Mouse (Mus musculus) MEL (cell line): ENCODE data around the gene Grk5. TPM values are rescaled to one million over a fixed set of nuclear protein-coding genes. Genes with fewer than 3 reads are reported as not detected.

Source experiments
- DNase-seq: peaks from one replicate; pipeline ENCODE4 v3.0.0; 2011; ENCODE audit warnings: low read depth, low spot score
- H3K27ac ChIP-seq: 2 replicates; pipeline ENCODE4 v1.5.1; 2012; ENCODE audit warnings: low read depth, mild to moderate bottlenecking, control low read depth, low read length, moderate library complexity; ENCODE audit not compliant: control insufficient read depth
- H3K27me3 ChIP-seq, 2 experiments: fragments of 150-350 bp in 1 of 2; sonication (generic) in 1 of 2; 2 replicates each; pipeline ENCODE4 v1.6.1; 2012; ENCODE audit warnings: low read length in 2 of 2, mild to moderate bottlenecking in 2 of 2, improper control_type of control experiment in 1 of 2, moderate library complexity in 1 of 2; ENCODE audit not compliant: insufficient read depth in 2 of 2, control insufficient read depth in 1 of 2
- H3K36me3 ChIP-seq, 2 experiments: 2 replicates each; pipeline ENCODE4 v1.6.1; 2012 to 2014; ENCODE audit warnings: low read length in 2 of 2, improper control_type of control experiment in 1 of 2, inconsistent platforms in 1 of 2, mild to moderate bottlenecking in 1 of 2; ENCODE audit not compliant: insufficient read depth in 2 of 2, control insufficient read depth in 1 of 2
- H3K4me1 ChIP-seq, 2 experiments: fragments of 150-350 bp in 1 of 2; sonication (generic) in 1 of 2; 2 replicates each; pipeline ENCODE4 v1.6.1; 2012; ENCODE audit warnings: low read length in 2 of 2, improper control_type of control experiment in 1 of 2, mild to moderate bottlenecking in 1 of 2; ENCODE audit not compliant: insufficient read depth in 2 of 2, control insufficient read depth in 1 of 2
- H3K4me3 ChIP-seq, 2 experiments: fragments of 150-350 bp in 1 of 2; sonication (generic) in 1 of 2; 2 replicates each; pipeline ENCODE4 v1.5.1; 2012; ENCODE audit warnings: low read depth in 2 of 2, low read length in 2 of 2, mild to moderate bottlenecking in 2 of 2, moderate library complexity in 2 of 2, control low read depth in 1 of 2, improper control_type of control experiment in 1 of 2; ENCODE audit not compliant: control insufficient read depth in 1 of 2, insufficient read depth in 1 of 2
- H3K79me2 ChIP-seq: 2 replicates; pipeline ENCODE4 v1.6.1; 2012; ENCODE audit warnings: mild to moderate bottlenecking, low read length, moderate library complexity; ENCODE audit not compliant: control insufficient read depth, poor library complexity, insufficient read depth
- H3K9ac ChIP-seq: 2 replicates; pipeline ENCODE4 v1.6.1; 2012; ENCODE audit warnings: low read depth, mild to moderate bottlenecking, control low read depth, low read length, moderate library complexity; ENCODE audit not compliant: control insufficient read depth, poor library complexity, severe bottlenecking
- H3K9me3 ChIP-seq: fragments of 150-350 bp; sonication (generic); replicated peaks from 2 replicates; pipeline ENCODE4 v1.6.1; 2012; ENCODE audit warnings: mild to moderate bottlenecking, low read length, improper control_type of control experiment, moderate library complexity; ENCODE audit not compliant: insufficient read depth
- BHLHE40 ChIP-seq: IDR thresholded peaks from 2 replicates; pipeline ENCODE4 v1.6.1; 2012; ENCODE audit warnings: low read depth, mild to moderate bottlenecking, inconsistent platforms, low read length, improper control_type of control experiment, borderline replicate concordance
- CHD1 ChIP-seq: IDR thresholded peaks from 2 replicates; pipeline ENCODE4 v1.6.1; 2012; ENCODE audit warnings: low read depth, mild to moderate bottlenecking, inconsistent platforms, low read length, improper control_type of control experiment
- CHD2 ChIP-seq: IDR thresholded peaks from 2 replicates; pipeline ENCODE4 v1.6.1; 2011; ENCODE audit warnings: low read length, improper control_type of control experiment
- CTCF ChIP-seq, 3 experiments: IDR thresholded peaks in 2 of 3; conservative IDR thresholded peaks in 1 of 3; 2 replicates each; pipeline ENCODE4 v1.5.1; 2011 to 2012; ENCODE audit warnings: low read length in 3 of 3, low read depth in 2 of 3, mild to moderate bottlenecking in 2 of 3, improper control_type of control experiment in 1 of 3, inconsistent platforms in 1 of 3, mixed read lengths in 1 of 3, moderate library complexity in 1 of 3; ENCODE audit not compliant: control insufficient read depth in 1 of 3, insufficient read depth in 1 of 3, poor library complexity in 1 of 3, severe bottlenecking in 1 of 3
- E2F4 ChIP-seq: IDR thresholded peaks from 2 replicates; pipeline ENCODE4 v1.6.1; 2011; ENCODE audit warnings: low read depth, low read length, improper control_type of control experiment, borderline replicate concordance
- ELF1 ChIP-seq: IDR thresholded peaks from 2 replicates; pipeline ENCODE4 v1.6.1; 2014; ENCODE audit warnings: low read depth, mild to moderate bottlenecking, inconsistent platforms, low read length, improper control_type of control experiment, moderate library complexity
- EP300 ChIP-seq, 2 experiments: IDR thresholded peaks; 2 replicates each; pipeline ENCODE4 v1.6.1; 2011; ENCODE audit warnings: improper control_type of control experiment in 2 of 2, low read length in 2 of 2, low read depth in 1 of 2, mild to moderate bottlenecking in 1 of 2
- ETS1 ChIP-seq: IDR thresholded peaks from 2 replicates; pipeline ENCODE4 v1.6.1; 2012; ENCODE audit warnings: low read depth, mild to moderate bottlenecking, inconsistent platforms, low read length, improper control_type of control experiment, moderate library complexity
- GABPA ChIP-seq: IDR thresholded peaks from 2 replicates; pipeline ENCODE4 v1.6.1; 2012; ENCODE audit warnings: low read depth, mild to moderate bottlenecking, inconsistent platforms, low read length, improper control_type of control experiment, moderate library complexity
- GATA1 ChIP-seq: IDR thresholded peaks from 2 replicates; pipeline ENCODE4 v1.6.1; 2011; ENCODE audit warnings: low read depth, low read length, improper control_type of control experiment
- HCFC1 ChIP-seq: IDR thresholded peaks from 2 replicates; pipeline ENCODE4 v1.6.1; 2012; ENCODE audit warnings: low read depth, mild to moderate bottlenecking, inconsistent platforms, low read length, improper control_type of control experiment, moderate library complexity
- JUND ChIP-seq: IDR thresholded peaks from 2 replicates; pipeline ENCODE4 v1.6.1; 2011; ENCODE audit warnings: low read depth, mild to moderate bottlenecking, improper control_type of control experiment, low read length
- KAT2A ChIP-seq: conservative IDR thresholded peaks from 2 replicates; pipeline ENCODE4 v1.6.1; 2012; ENCODE audit warnings: low read depth, low read length, improper control_type of control experiment, inconsistent platforms
- MAFK ChIP-seq: IDR thresholded peaks from 2 replicates; pipeline ENCODE4 v1.6.1; 2011; ENCODE audit warnings: low read depth, mild to moderate bottlenecking, low read length, improper control_type of control experiment, borderline replicate concordance
- MAX ChIP-seq: IDR thresholded peaks from 2 replicates; pipeline ENCODE4 v1.6.1; 2011; ENCODE audit warnings: low read length, improper control_type of control experiment
- MAZ ChIP-seq: IDR thresholded peaks from 2 replicates; pipeline ENCODE4 v1.6.1; 2012; ENCODE audit warnings: low read depth, mild to moderate bottlenecking, inconsistent platforms, low read length, improper control_type of control experiment
- MEF2A ChIP-seq: IDR thresholded peaks from 2 replicates; pipeline ENCODE4 v1.6.1; 2014; ENCODE audit warnings: low read depth, mild to moderate bottlenecking, inconsistent platforms, low read length, improper control_type of control experiment; ENCODE audit not compliant: poor library complexity, insufficient replicate concordance, severe bottlenecking; ENCODE audit errors: extremely low read depth
- MXI1 ChIP-seq: IDR thresholded peaks from 2 replicates; pipeline ENCODE4 v1.6.1; 2011; ENCODE audit warnings: mild to moderate bottlenecking, low read depth, low read length, improper control_type of control experiment
- MYB ChIP-seq: IDR thresholded peaks from 2 replicates; pipeline ENCODE4 v1.6.1; 2011; ENCODE audit warnings: mild to moderate bottlenecking, low read depth, low read length, improper control_type of control experiment
- NELFE ChIP-seq: IDR thresholded peaks from 2 replicates; pipeline ENCODE4 v1.6.1; 2011; ENCODE audit warnings: low read depth, low read length, improper control_type of control experiment
- NRF1 ChIP-seq: IDR thresholded peaks from 2 replicates; pipeline ENCODE4 v1.6.1; 2014; ENCODE audit warnings: low read depth, mild to moderate bottlenecking, inconsistent platforms, low read length, improper control_type of control experiment, moderate library complexity; ENCODE audit not compliant: poor library complexity, insufficient read depth, severe bottlenecking
- POLR2A ChIP-seq, 2 experiments: IDR thresholded peaks; 2 replicates each; pipeline ENCODE4 v1.6.1; 2011 to 2012; ENCODE audit warnings: low read length in 2 of 2, mild to moderate bottlenecking in 2 of 2, control low read depth in 1 of 2, improper control_type of control experiment in 1 of 2, low read depth in 1 of 2, moderate library complexity in 1 of 2; ENCODE audit not compliant: control insufficient read depth in 1 of 2, insufficient read depth in 1 of 2, poor library complexity in 1 of 2
- POLR2AphosphoS2 ChIP-seq: IDR thresholded peaks from 2 replicates; pipeline ENCODE4 v1.6.1; 2011; ENCODE audit warnings: low read length, improper control_type of control experiment
- RAD21 ChIP-seq: IDR thresholded peaks from 2 replicates; pipeline ENCODE4 v1.6.1; 2011; ENCODE audit warnings: mild to moderate bottlenecking, low read depth, low read length, improper control_type of control experiment
- RCOR1 ChIP-seq: IDR thresholded peaks from 2 replicates; pipeline ENCODE4 v1.6.1; 2012; ENCODE audit warnings: low read depth, mild to moderate bottlenecking, inconsistent platforms, low read length, improper control_type of control experiment
- SIN3A ChIP-seq: IDR thresholded peaks from 2 replicates; pipeline ENCODE4 v1.6.1; 2012; ENCODE audit warnings: low read length, improper control_type of control experiment, inconsistent platforms
- TAL1 ChIP-seq: IDR thresholded peaks from 2 replicates; pipeline ENCODE4 v1.6.1; 2012; ENCODE audit warnings: mild to moderate bottlenecking, inconsistent platforms, low read length, moderate library complexity, mixed read lengths
- TBP ChIP-seq: IDR thresholded peaks from 2 replicates; pipeline ENCODE4 v1.8.0; 2011; ENCODE audit warnings: low read depth, low read length, improper control_type of control experiment
- TCF12 ChIP-seq: IDR thresholded peaks from 2 replicates; pipeline ENCODE4 v1.6.1; 2014; ENCODE audit warnings: low read depth, mild to moderate bottlenecking, inconsistent platforms, low read length, improper control_type of control experiment, moderate library complexity
- UBTF ChIP-seq: IDR thresholded peaks from 2 replicates; pipeline ENCODE4 v1.6.1; 2012; ENCODE audit warnings: low read depth, mild to moderate bottlenecking, inconsistent platforms, low read length, improper control_type of control experiment, moderate library complexity, borderline replicate concordance; ENCODE audit not compliant: insufficient read depth
- USF1 ChIP-seq: IDR thresholded peaks from 2 replicates; pipeline ENCODE4 v1.6.1; 2014; ENCODE audit warnings: low read depth, mild to moderate bottlenecking, inconsistent platforms, low read length, improper control_type of control experiment, moderate library complexity
- USF2 ChIP-seq, 2 experiments: IDR thresholded peaks; 2 replicates each; pipeline ENCODE4 v1.6.1; 2011 to 2012; ENCODE audit warnings: improper control_type of control experiment in 2 of 2, low read length in 2 of 2, borderline replicate concordance in 1 of 2, inconsistent platforms in 1 of 2, low read depth in 1 of 2, mild to moderate bottlenecking in 1 of 2; ENCODE audit not compliant: insufficient read depth in 1 of 2
- ZC3H11A ChIP-seq: IDR thresholded peaks from 2 replicates; pipeline ENCODE4 v1.6.1; 2012; ENCODE audit warnings: low read depth, mild to moderate bottlenecking, inconsistent platforms, low read length, improper control_type of control experiment
- ZKSCAN1 ChIP-seq: IDR thresholded peaks from 2 replicates; pipeline ENCODE4 v1.6.1; 2012; ENCODE audit warnings: low read depth, mild to moderate bottlenecking, inconsistent platforms, low read length, improper control_type of control experiment, moderate library complexity
- ZMIZ1 ChIP-seq: IDR thresholded peaks from 2 replicates; pipeline ENCODE4 v1.6.1; 2012; ENCODE audit warnings: low read depth, mild to moderate bottlenecking, inconsistent platforms, low read length, improper control_type of control experiment, moderate library complexity
- ZNF384 ChIP-seq: IDR thresholded peaks from 2 replicates; pipeline ENCODE4 v1.6.1; 2012; ENCODE audit warnings: low read depth, mild to moderate bottlenecking, inconsistent platforms, low read length, improper control_type of control experiment
- polyA plus RNA-seq, 2 experiments: library from polyadenylated mRNA; stranded (reverse) in 1 of 2; unstranded in 1 of 2; fragments of >175 nt in 1 of 2; fragments of >200 nt in 1 of 2; gene quantifications; 2 replicates each; pipeline versions ENCODE4 v1.2.1 to v1.2.4; 2012; ENCODE audit warnings: low replicate concordance in 2 of 2, low read depth in 1 of 2; ENCODE audit not compliant: insufficient read length in 2 of 2, insufficient read depth in 1 of 2, missing spikeins in 1 of 2
- total RNA-seq: library from RNA; depleted of rRNA; stranded (reverse); fragments of 300-350 nt; gene quantifications from 2 replicates; pipeline ENCODE4 v1.2.3, GENCODE M21; 2012

Gene Grk5
- total and polyA plus RNA-seq, 3 experiments: 4.2 to 8.1 TPM; not detected in 1

- TF ChIP-seq USF1 (no peak), ZMIZ1 (no peak), USF2 (IDR thresholded peaks at IDR 0.05; ENCODE audit: borderline replicate concordance in 1 of 2, insufficient read depth in 1 of 2, low read depth in 1 of 2, low read length in 2 of 2) (no peak), TBP (no peak), KAT2A (no peak), UBTF (no peak), MXI1 (no peak), EP300 (IDR thresholded peaks at IDR 0.05; ENCODE audit: low read depth in 1 of 2, low read length in 2 of 2) (peak; percentile 94), ETS1 (peak; percentile 82), NELFE (no peak), ELF1 (no peak), RAD21 (no peak), POLR2A (IDR thresholded peaks at IDR 0.05; ENCODE audit: control insufficient read depth in 1 of 2, insufficient read depth in 1 of 2, low read depth in 1 of 2, low read length in 2 of 2, poor library complexity in 1 of 2) (no peak), CHD1 (no peak), BHLHE40 (no peak), MAZ (no peak), E2F4 (no peak), CHD2 (no peak), GATA1 (peak; percentile 95), RCOR1 (peak; percentile 81), MAFK (no peak), GABPA (no peak), NRF1 (no peak), TCF12 (peak; percentile 97), JUND (no peak), CTCF (IDR thresholded peaks at IDR 0.05 in 2 of 3, conservative IDR thresholded peaks at IDR 0.05 in 1 of 3; ENCODE audit: control insufficient read depth in 1 of 3, insufficient read depth in 1 of 3, low read depth in 2 of 3, low read length in 3 of 3, poor library complexity in 1 of 3, severe bottlenecking in 1 of 3) (no peak), ZKSCAN1 (no peak), HCFC1 (no peak), MYB (no peak), SIN3A (peak; percentile 53), TAL1 (peak; percentile 98), ZC3H11A (no peak), ZNF384 (no peak), POLR2AphosphoS2 (no peak), MAX (no peak), MEF2A (no peak)
- H3K36me3 ChIP-seq: peaks cover 0 to 13% of the 10 kb centered on the region in 2 experiments; a peak in 2 of 4 replicates
- peak; percentile 83 for DNase-seq
Observed at GRCm38 (mm10) chr19:61078622-61079021, 189.1 kb downstream of the Grk5 start.

More at GRCm38 (mm10) chr19:61078622-61079021, 189.1 kb downstream of the Grk5 start:
- Histone ChIP-seq H3K4me3 (no peak overlapping the region), H3K27ac (no peak overlapping the region), H3K27me3 (no peaks in the 10 kb centered on the region), H3K79me2 (no peaks in the 10 kb centered on the region), H3K4me1 (peaks cover 0 to 16% of the 10 kb centered on the region in 2 experiments; a peak in 2 of 4 replicates), H3K9ac (no peak overlapping the region), H3K9me3 (no peaks in the 10 kb centered on the region)
